Mouse (Mus musculus) lung, postnatal 0 days (tissue): ENCODE results near the gene Elmo2. TPM values are rescaled to one million over a fixed set of nuclear protein-coding genes. Genes with fewer than 3 reads are reported as not detected.

Experiments
- ATAC-seq: fragments of 200-750 bp; cut with Nextera tagmentation; 2 replicates; pipeline ENCODE4 v1.8.0; 2017; ENCODE audit warnings: moderate library complexity
- DNase-seq: peaks from one replicate; pipeline ENCODE4 v3.0.0-alpha.2; 2016; ENCODE audit warnings: low spot score
- H3K27ac ChIP-seq: fragments of 300-500 bp; sonication (generic); 2 replicates; pipeline ENCODE4 v1.5.1; 2014; ENCODE audit warnings: antibody characterized with exemption, mild to moderate bottlenecking, low read length, mixed read lengths
- H3K27me3 ChIP-seq: fragments of 300-500 bp; sonication (generic); replicated peaks from 2 replicates; pipeline ENCODE4 v1.6.1; 2014; ENCODE audit warnings: low read length, mixed read lengths; ENCODE audit not compliant: insufficient read depth
- H3K36me3 ChIP-seq: fragments of 300-500 bp; sonication (generic); 2 replicates; pipeline ENCODE4 v1.6.1; 2014; ENCODE audit warnings: low read length, mixed read lengths; ENCODE audit not compliant: insufficient read depth
- H3K4me1 ChIP-seq: fragments of 300-500 bp; sonication (generic); 2 replicates; pipeline ENCODE4 v1.6.1; 2014; ENCODE audit warnings: antibody characterized with exemption, low read depth, low read length, mixed read lengths; ENCODE audit not compliant: insufficient read depth
- H3K4me2 ChIP-seq: fragments of 300-500 bp; sonication (generic); replicated peaks from 2 replicates; pipeline ENCODE4 v1.6.1; 2014; ENCODE audit warnings: low read depth, mild to moderate bottlenecking, low read length, moderate library complexity, mixed read lengths
- H3K4me3 ChIP-seq: fragments of 300-500 bp; sonication (generic); 2 replicates; pipeline ENCODE4 v1.5.1; 2014; ENCODE audit warnings: low read depth, low read length
- H3K9ac ChIP-seq: fragments of 300-500 bp; sonication (generic); replicated peaks from 2 replicates; pipeline ENCODE4 v1.6.1; 2014; ENCODE audit warnings: low read depth, mild to moderate bottlenecking
- H3K9me3 ChIP-seq: fragments of 300-500 bp; sonication (generic); 2 replicates; pipeline ENCODE4 v1.6.1; 2016; ENCODE audit warnings: low read length, mixed read lengths
- CTCF ChIP-seq: IDR thresholded peaks from 2 replicates; pipeline ENCODE4 v1.5.1; 2016; ENCODE audit warnings: antibody characterized with exemption, mild to moderate bottlenecking
- EP300 ChIP-seq: IDR thresholded peaks from 2 replicates; pipeline ENCODE4 v1.6.1; 2016; ENCODE audit warnings: antibody characterized with exemption, mild to moderate bottlenecking, control low read depth
- WGBS: fragments of 180-500 bp; shearing (Covaris S2); extraction: QIAGEN DNeasy Blood & Tissue Kit; methylation state at CpG from one replicate; pipeline ENCODE4 v1.1.7; 2014; 5-methylcytosine and 5-hydroxymethylcytosine counted together
- polyA plus RNA-seq: library from polyadenylated mRNA; unstranded; fragments of >200 nt; fragmentation: Nextera tagmentation; extraction: Ambion mirVana; gene quantifications from 2 replicates; pipeline ENCODE4 v1.2.1, GENCODE M21; 2015

Gene Elmo2
- 61.1 and 66.4 TPM in 2 replicates for polyA plus RNA-seq

- Histone ChIP-seq H3K9ac (peak within 1 kb of the TSS; percentile 82), H3K27ac (peak within 1 kb of the TSS; percentile 86), H3K4me1 (peaks cover 29% of the 10 kb centered on the region; the same call in 1 of the 2 replicates), H3K4me3 (peak within 1 kb of the TSS; percentile 85), H3K36me3 (no peaks in the 10 kb centered on the region), H3K9me3 (no peaks in the 10 kb centered on the region), H3K27me3 (0 out of 2 replicates have a peak, but pooled peaks cover 2% of the 10 kb centered on the region), H3K4me2 (peak within 1 kb of the TSS; percentile 87)
- ATAC-seq = peak; percentile 97
- DNase-seq = peak; percentile 97
- 1% methylated on average over 40 of the region's 55 CpGs for WGBS
- TF ChIP-seq EP300 = peak; percentile 58; the same call in 1 of the 2 replicates
- TF ChIP-seq CTCF = no peak
Measured at GRCm38 (mm10) chr2:165326304-165327190, at the start of gene Elmo2. Elmo2 (minus strand) TSS chr2:165326479.

GRCm38 (mm10) chr2:165376001-165376400 is 49.7 kb upstream of the Elmo2 start:
- WGBS = 53% methylated on average over 4 of the region's 4 CpGs
- DNase-seq (no peak), ATAC-seq (no peak)
- no peak for TF ChIP-seq EP300
- no peak for TF ChIP-seq CTCF
- no peak overlapping the region for H3K27ac ChIP-seq
- no peaks in the 10 kb centered on the region for H3K4me1 ChIP-seq
- no peak overlapping the region for H3K4me3 ChIP-seq
- no peak overlapping the region for H3K9ac ChIP-seq
- H3K9me3 ChIP-seq = peaks cover 5% of the 10 kb centered on the region; the same call in 1 of the 2 replicates
- H3K36me3 ChIP-seq = peaks cover 18% of the 10 kb centered on the region
- no peak overlapping the region for H3K4me2 ChIP-seq
- H3K27me3 ChIP-seq = no peaks in the 10 kb centered on the region

GRCm38 (mm10) chr2:165375478-165375877 is 49.2 kb upstream of the Elmo2 start:
- ATAC-seq (no peak), DNase-seq (no peak)
- TF ChIP-seq EP300 = no peak
- TF ChIP-seq CTCF = no peak
- H3K36me3 ChIP-seq = peaks cover 12% of the 10 kb centered on the region
- no peak overlapping the region for H3K4me2 ChIP-seq
- no peaks in the 10 kb centered on the region for H3K4me1 ChIP-seq
- H3K4me3 ChIP-seq = no peak overlapping the region
- 0 out of 2 replicates have a peak, but pooled peaks cover under 1% of the 10 kb centered on the region for H3K9me3 ChIP-seq
- no peaks in the 10 kb centered on the region for H3K27me3 ChIP-seq
- 80% methylated on average over 5 of the region's 5 CpGs for WGBS
- no peak overlapping the region for H3K9ac ChIP-seq
- H3K27ac ChIP-seq = no peak overlapping the region

- H3K36me3 ChIP-seq = no peaks in the 10 kb centered on the region
- H3K27me3 ChIP-seq = 0 out of 2 replicates have a peak, but pooled peaks cover 3% of the 10 kb centered on the region
- TF ChIP-seq EP300 (no peak), CTCF (no peak)
- H3K9me3 ChIP-seq = no peaks in the 10 kb centered on the region
- H3K9ac ChIP-seq = no peak overlapping the region
- no peak overlapping the region for H3K4me2 ChIP-seq
- DNase-seq (no peak), ATAC-seq (no peak)
- 28% methylated on average over 3 of the region's 3 CpGs for WGBS
- H3K4me1 ChIP-seq = peaks cover 8% of the 10 kb centered on the region; the same call in 1 of the 2 replicates
- H3K27ac ChIP-seq = no peak overlapping the region
- no peak overlapping the region for H3K4me3 ChIP-seq
Measured at GRCm38 (mm10) chr2:165371066-165371465, 44.8 kb upstream of the Elmo2 start.

- Histone ChIP-seq H3K27ac (no peak overlapping the region), H3K4me2 (no peak overlapping the region), H3K4me3 (no peak overlapping the region), H3K9me3 (no peaks in the 10 kb centered on the region), H3K36me3 (no peaks in the 10 kb centered on the region), H3K27me3 (0 out of 2 replicates have a peak, but pooled peaks cover 3% of the 10 kb centered on the region), H3K9ac (no peak overlapping the region), H3K4me1 (peaks cover 8% of the 10 kb centered on the region; the same call in 1 of the 2 replicates)
- WGBS = 70% methylated on average over 3 of the region's 3 CpGs
- TF ChIP-seq EP300 = no peak
- TF ChIP-seq CTCF = no peak
- DNase-seq (no peak), ATAC-seq (no peak)
Measured at GRCm38 (mm10) chr2:165370348-165370747, 44.1 kb upstream of the Elmo2 start.

DNA sequence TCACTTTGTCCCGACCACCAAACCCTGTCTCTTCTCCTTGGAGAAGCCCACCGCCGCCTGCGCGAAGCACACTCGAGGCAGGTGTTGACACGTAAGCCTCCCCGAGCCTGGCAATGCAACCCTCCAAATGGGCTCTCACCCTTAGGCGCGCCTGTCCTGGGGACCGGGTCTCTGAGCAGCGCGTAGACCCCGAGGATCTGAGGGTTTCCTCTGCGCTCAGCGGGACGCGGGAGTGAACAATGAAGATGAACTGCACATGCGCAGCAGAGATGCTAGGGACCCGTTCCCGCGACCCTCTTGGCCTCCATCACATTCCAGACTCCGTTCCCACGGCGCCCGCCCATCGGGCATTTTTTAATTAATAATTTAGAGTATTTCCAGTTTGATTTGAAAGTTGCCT is 42.2 kb upstream of the Elmo2 start, which contains the start of gene Zfp663:
Gene Zfp663, minus strand, starts transcription at position 234 of the 400 bp plus-strand sequence.
- TF ChIP-seq EP300 (no peak), CTCF (no peak)
- H3K27me3 ChIP-seq = 0 out of 2 replicates have a peak, but pooled peaks cover 3% of the 10 kb centered on the region
- WGBS = under 1% methylated on average over 27 of the region's 27 CpGs

More for the DNA sequence above, 42.2 kb upstream of the Elmo2 start, which contains the start of gene Zfp663:
- H3K9ac ChIP-seq = no peak within 1 kb of the TSS
- H3K4me3 ChIP-seq = no peak within 1 kb of the TSS
- peak within 1 kb of the TSS; percentile 34 for H3K4me2 ChIP-seq
- H3K9me3 ChIP-seq = no peaks in the 10 kb centered on the region
- ATAC-seq (no peak), DNase-seq (no peak)
- H3K36me3 ChIP-seq = no peaks in the 10 kb centered on the region
- no peak within 1 kb of the TSS for H3K27ac ChIP-seq
- peaks cover 8% of the 10 kb centered on the region; the same call in 1 of the 2 replicates for H3K4me1 ChIP-seq
